In genomic region chr1:171187851-171188700, GRCm38 (mm10) we compare ENCODE assay signal across 14 mouse cellular contexts. TPM values are rescaled to one million over a fixed set of nuclear protein-coding genes. Genes with fewer than 3 reads are reported as not detected.
DNase-seq lines count a peak whose midpoint lies in the region; ATAC-seq and TF ChIP-seq lines count a peak whose summit lies in the region.
"Had no signal": no experiment of that assay in that cellular context is flagged by ENCODE, and none has a peak within 500 bp of the region (broad histone marks: within the 10 kb centered on the region; RNA-seq: fewer than 3 reads in every experiment).

No protein-coding gene starts in this region.

- no peak for DNase-seq in heart, postnatal 0 days (ENCODE audit: low spot score)
- DNase-seq in heart, adult 9 months (ENCODE audit: low spot score in 2 of 2): no peak
- no peak for DNase-seq in spleen, adult 18-20 months
- no peak for DNase-seq in spleen, postnatal 10 days (ENCODE audit: low spot score in 2 of 2)
- DNase-seq in Muller cell, postnatal 12 days (ENCODE audit: inconsistent ontology term): no peak
- DNase-seq: gastrocnemius, postnatal 25 days had no signal

- WGBS in heart, postnatal 0 days: 67% methylated on average over 13 of the region's 13 CpGs
- WGBS in midbrain, embryonic 16.5 days: 19% methylated on average over 13 of the region's 13 CpGs

- no peak overlapping the region for H3K4me3 ChIP-seq in heart, postnatal 0 days (ENCODE audit: low read depth, low read length)
- no peak overlapping the region for H3K4me3 ChIP-seq in midbrain, embryonic 16.5 days (ENCODE audit: low read depth, low read length)
- H3K4me3 ChIP-seq: lung, embryonic 15.5 days; myocyte had no signal

- H3K36me3 ChIP-seq in heart, postnatal 0 days (replicated peaks; ENCODE audit: control insufficient read depth, insufficient read depth, low read length): no peaks in the 10 kb centered on the region
- H3K36me3 ChIP-seq in midbrain, embryonic 16.5 days (ENCODE audit: control insufficient read depth, insufficient read depth, low read length): no peaks in the 10 kb centered on the region
- H3K36me3 ChIP-seq: G1E; lung, embryonic 15.5 days had no signal

- peak overlapping the region; percentile 95 for H3K27ac ChIP-seq in heart, postnatal 0 days (ENCODE audit: low read depth)
- no peak overlapping the region for H3K27ac ChIP-seq in midbrain, embryonic 16.5 days (ENCODE audit: low read length)
- H3K27ac ChIP-seq: kidney, postnatal 0 days had no signal

- no peak for ATAC-seq in heart, postnatal 0 days (ENCODE audit: insufficient read depth, low read depth)
- ATAC-seq in common myeloid progenitor, adult 5-6 weeks (replicated peaks; ENCODE audit: low read depth, poor library complexity, severe bottlenecking): peak; percentile 59
- ATAC-seq in hematopoietic stem cell, adult 5-6 weeks (replicated peaks in 1 of 2; ENCODE audit: insufficient read depth in 1 of 2, low FRiP score in 2 of 2, low TSS enrichment in 1 of 2, low read depth in 1 of 2, poor library complexity in 2 of 2, severe bottlenecking in 2 of 2): peak; percentile 56
- no peak; the same call in 1 of the 2 replicates for ATAC-seq in midbrain, embryonic 16.5 days

- no peaks in the 10 kb centered on the region for H3K27me3 ChIP-seq in heart, postnatal 0 days (ENCODE audit: control insufficient read depth, insufficient read depth, low read length)
- H3K27me3 ChIP-seq in midbrain, embryonic 16.5 days (ENCODE audit: control insufficient read depth, insufficient read depth, low read depth, low read length): no peaks in the 10 kb centered on the region

- no peak for TF ChIP-seq CTCF in heart, postnatal 0 days (IDR thresholded peaks at IDR 0.05; ENCODE audit: low read depth)

- peaks cover 60% of the 10 kb centered on the region for H3K4me1 ChIP-seq in heart, postnatal 0 days (ENCODE audit: control insufficient read depth, insufficient read depth)
- H3K4me1 ChIP-seq in midbrain, embryonic 16.5 days (ENCODE audit: control insufficient read depth, insufficient read depth, low read length): peaks cover 10% of the 10 kb centered on the region

- H3K4me2 ChIP-seq in heart, postnatal 0 days (ENCODE audit: low read depth, low read length): no peak overlapping the region
- 0 out of 2 replicates have a peak overlapping the region, but pooled peaks have one; percentile 4 for H3K4me2 ChIP-seq in midbrain, embryonic 16.5 days (ENCODE audit: low read length)

- no peaks in the 10 kb centered on the region for H3K9me3 ChIP-seq in heart, postnatal 0 days (replicated peaks; ENCODE audit: control insufficient read depth, low read length)
- H3K9me3 ChIP-seq in midbrain, embryonic 16.5 days (replicated peaks; ENCODE audit: control insufficient read depth, low read length, poor library complexity, severe bottlenecking): no peaks in the 10 kb centered on the region
- H3K9me3 ChIP-seq: G1E; lung, embryonic 15.5 days had no signal

- H3K9ac ChIP-seq in heart, postnatal 0 days (replicated peaks; ENCODE audit: low read depth, low read length): no peak overlapping the region
- no peak overlapping the region for H3K9ac ChIP-seq in midbrain, embryonic 16.5 days (ENCODE audit: low read depth, low read length)
- H3K9ac ChIP-seq: lung, embryonic 15.5 days had no signal

- no peak for TF ChIP-seq EP300 in heart, postnatal 0 days (IDR thresholded peaks at IDR 0.05; ENCODE audit: low read depth)

RNA-seq across cellular contexts. Expression of gene Pcp4l1, which starts 8.0 kb away (rescaled TPM):
- total RNA-seq in heart, postnatal 0 days (2014; rRNA removed; ENCODE audit: low replicate concordance): 40.2 and 48.7 TPM in 2 replicates
- 161 and 164 TPM in 2 replicates for polyA plus RNA-seq in heart, postnatal 0 days (2015; fragmentation: Nextera tagmentation; extraction: Ambion mirVana)
- 11.2 and 11.8 TPM in 2 replicates for total RNA-seq in common myeloid progenitor, adult 5-6 weeks (2017)
- 42.7 and 46.5 TPM in 2 replicates for total RNA-seq in hematopoietic stem cell, adult 5-6 weeks (2017)
- 15.1 and 20.7 TPM in 2 replicates for polyA plus RNA-seq in midbrain, embryonic 16.5 days (2015; fragmentation: Nextera tagmentation; extraction: Ambion mirVana)
- polyA plus RNA-seq: G1E had no signal

RNA-seq across cellular contexts. Expression of gene Nr1i3, which starts 25.7 kb away (rescaled TPM):
- not detected in 2 replicates for total RNA-seq in heart, postnatal 0 days (2014; rRNA removed; ENCODE audit: low replicate concordance)
- 0.27 and 0.30 TPM in 2 replicates for polyA plus RNA-seq in heart, postnatal 0 days (2015; fragmentation: Nextera tagmentation; extraction: Ambion mirVana)
- total RNA-seq in common myeloid progenitor, adult 5-6 weeks (2017): 0.32 TPM in 1 of 2 replicates, not detected in the other
- total RNA-seq in hematopoietic stem cell, adult 5-6 weeks (2017): 0.81 and 1.5 TPM in 2 replicates
- 0.38 and 0.47 TPM in 2 replicates for polyA plus RNA-seq in midbrain, embryonic 16.5 days (2015; fragmentation: Nextera tagmentation; extraction: Ambion mirVana)
- total RNA-seq: gastrocnemius, postnatal 25 days; left cerebral cortex, postnatal 10 days had no signal
- polyA plus RNA-seq: G1E had no signal

RNA-seq across cellular contexts. Expression of gene Tomm40l, which starts 34.2 kb away (rescaled TPM):
- total RNA-seq in heart, postnatal 0 days (2014; rRNA removed; ENCODE audit: low replicate concordance): 82.0 and 97.7 TPM in 2 replicates
- polyA plus RNA-seq in heart, postnatal 0 days (2015; fragmentation: Nextera tagmentation; extraction: Ambion mirVana): 56.0 and 64.6 TPM in 2 replicates
- 19.0 and 21.5 TPM in 2 replicates for total RNA-seq in common myeloid progenitor, adult 5-6 weeks (2017)
- 17.5 and 25.0 TPM in 2 replicates for total RNA-seq in hematopoietic stem cell, adult 5-6 weeks (2017)
- 46.8 and 58.3 TPM in 2 replicates for polyA plus RNA-seq in midbrain, embryonic 16.5 days (2015; fragmentation: Nextera tagmentation; extraction: Ambion mirVana)

RNA-seq across cellular contexts. Expression of gene Apoa2, which starts 36.8 kb away (rescaled TPM):
- total RNA-seq in heart, postnatal 0 days (2014; rRNA removed; ENCODE audit: low replicate concordance): 14.5 TPM in 1 of 2 replicates, not detected in the other
- polyA plus RNA-seq in heart, postnatal 0 days (2015; fragmentation: Nextera tagmentation; extraction: Ambion mirVana): 4.0 and 4.5 TPM in 2 replicates
- 3.7 TPM in 1 of 2 replicates, not detected in the other for total RNA-seq in common myeloid progenitor, adult 5-6 weeks (2017)
- not detected in 2 replicates for total RNA-seq in hematopoietic stem cell, adult 5-6 weeks (2017)
- 2.1 and 3.1 TPM in 2 replicates for polyA plus RNA-seq in midbrain, embryonic 16.5 days (2015; fragmentation: Nextera tagmentation; extraction: Ambion mirVana)
- total RNA-seq: G1E; gastrocnemius, postnatal 25 days had no signal
- polyA plus RNA-seq: myocyte had no signal

RNA-seq across cellular contexts. Expression of gene Mpz, which starts 37.6 kb away (rescaled TPM):
- 1.6 and 2.0 TPM in 2 replicates for total RNA-seq in heart, postnatal 0 days (2014; rRNA removed; ENCODE audit: low replicate concordance)
- 0.05 and 0.49 TPM in 2 replicates for polyA plus RNA-seq in heart, postnatal 0 days (2015; fragmentation: Nextera tagmentation; extraction: Ambion mirVana)
- total RNA-seq in common myeloid progenitor, adult 5-6 weeks (2017): not detected in 2 replicates
- not detected in 2 replicates for total RNA-seq in hematopoietic stem cell, adult 5-6 weeks (2017)
- polyA plus RNA-seq in midbrain, embryonic 16.5 days (2015; fragmentation: Nextera tagmentation; extraction: Ambion mirVana): 0.20 and 0.63 TPM in 2 replicates
- total RNA-seq: G1E; left cerebral cortex, postnatal 10 days had no signal
- polyA plus RNA-seq: G1E had no signal

Comparison
In these comparisons a context has a peak if more than half of its experiments do, and no peak if none do; other contexts are left out.
1. ATAC-seq: peak in common myeloid progenitor, adult 5-6 weeks (single experiment) and hematopoietic stem cell, adult 5-6 weeks (2 of 2); none in heart, postnatal 0 days (single experiment) and midbrain, embryonic 16.5 days (single experiment).